ENCODE assay signal across 12 mouse cellular contexts in genomic region chr14:59155589-59155988, GRCm38 (mm10). TPM values are rescaled to one million over a fixed set of nuclear protein-coding genes. Genes with fewer than 3 reads are reported as not detected.
DNase-seq lines count a peak whose midpoint lies in the region; ATAC-seq and TF ChIP-seq lines count a peak whose summit lies in the region.
"Had no signal": no experiment of that assay in that cellular context is flagged by ENCODE, and none has a peak within 500 bp of the region (broad histone marks: within the 10 kb centered on the region; RNA-seq: fewer than 3 reads in every experiment).

No protein-coding gene starts in this region.

- peak; percentile 18 for DNase-seq in embryonic facial prominence, embryonic 11.5 days (ENCODE audit: low spot score)
- DNase-seq in embryonic facial prominence, embryonic 10.5 days (ENCODE audit: low spot score) = no peak
- DNase-seq in layer of hippocampus, adult 2 months (ENCODE audit: low spot score in 2 of 2) = peak; percentile 10 to 21
- DNase-seq in layer of hippocampus, postnatal 25 days (ENCODE audit: extremely low spot score in 1 of 2, low spot score in 1 of 2) = no peak
- DNase-seq in right cerebral cortex, adult 18-20 months = peak; percentile 5
- no peak for DNase-seq in right cerebral cortex, postnatal 25 days
- DNase-seq in telencephalon, adult 2 months (ENCODE audit: low read depth, low spot score) = peak; percentile 17

- H3K27me3 ChIP-seq in embryonic facial prominence, embryonic 11.5 days (ENCODE audit: control insufficient read depth, insufficient read depth, low read length) = no peaks in the 10 kb centered on the region
- H3K27me3 ChIP-seq in embryonic facial prominence, embryonic 10.5 days (replicated peaks; ENCODE audit: low read depth, poor library complexity, severe bottlenecking) = no peaks in the 10 kb centered on the region
- no peaks in the 10 kb centered on the region for H3K27me3 ChIP-seq in midbrain, embryonic 15.5 days (replicated peaks)

- WGBS in embryonic facial prominence, embryonic 11.5 days = 81% methylated on average over 2 of the region's 2 CpGs
- WGBS in embryonic facial prominence, embryonic 10.5 days = 85% methylated on average over 2 of the region's 2 CpGs
- 84% methylated on average over 2 of the region's 2 CpGs for WGBS in midbrain, embryonic 15.5 days

- H3K27ac ChIP-seq in embryonic facial prominence, embryonic 11.5 days (replicated peaks; ENCODE audit: low read depth, low read length) = no peak overlapping the region
- no peak overlapping the region for H3K27ac ChIP-seq in embryonic facial prominence, embryonic 10.5 days (replicated peaks)
- no peak overlapping the region for H3K27ac ChIP-seq in layer of hippocampus, adult 2 months
- H3K27ac ChIP-seq in midbrain, embryonic 15.5 days = no peak overlapping the region
- H3K27ac ChIP-seq: heart, embryonic 10.5 days had no signal

- no peaks in the 10 kb centered on the region for H3K36me3 ChIP-seq in embryonic facial prominence, embryonic 11.5 days (replicated peaks; ENCODE audit: control insufficient read depth, insufficient read depth, low read depth, low read length)
- H3K36me3 ChIP-seq in embryonic facial prominence, embryonic 10.5 days (replicated peaks) = no peaks in the 10 kb centered on the region
- H3K36me3 ChIP-seq in midbrain, embryonic 15.5 days (replicated peaks) = no peaks in the 10 kb centered on the region
- H3K36me3 ChIP-seq: heart, embryonic 10.5 days had no signal

- no peak for ATAC-seq in embryonic facial prominence, embryonic 11.5 days (replicated peaks; ENCODE audit: insufficient number of reproducible peaks, low FRiP score, low TSS enrichment, low read depth)
- no peak for ATAC-seq in midbrain, embryonic 15.5 days (replicated peaks)

- H3K4me1 ChIP-seq in embryonic facial prominence, embryonic 11.5 days (ENCODE audit: control insufficient read depth, insufficient read depth, low read length) = no peaks in the 10 kb centered on the region
- no peaks in the 10 kb centered on the region for H3K4me1 ChIP-seq in embryonic facial prominence, embryonic 10.5 days
- no peaks in the 10 kb centered on the region for H3K4me1 ChIP-seq in midbrain, embryonic 15.5 days
- H3K4me1 ChIP-seq: heart, embryonic 10.5 days had no signal

- H3K9me3 ChIP-seq in embryonic facial prominence, embryonic 11.5 days (replicated peaks; ENCODE audit: control insufficient read depth, low read length) = no peaks in the 10 kb centered on the region
- H3K9me3 ChIP-seq in embryonic facial prominence, embryonic 10.5 days = no peaks in the 10 kb centered on the region
- no peaks in the 10 kb centered on the region for H3K9me3 ChIP-seq in midbrain, embryonic 15.5 days
- H3K9me3 ChIP-seq: heart, embryonic 10.5 days had no signal

- H3K4me3 ChIP-seq in embryonic facial prominence, embryonic 11.5 days (ENCODE audit: low read depth, low read length) = no peak overlapping the region
- H3K4me3 ChIP-seq in embryonic facial prominence, embryonic 10.5 days = no peak overlapping the region
- no peak overlapping the region for H3K4me3 ChIP-seq in layer of hippocampus, adult 2 months
- no peak overlapping the region for H3K4me3 ChIP-seq in midbrain, embryonic 15.5 days
- H3K4me3 ChIP-seq: heart, embryonic 10.5 days had no signal

- TF ChIP-seq CTCF in layer of hippocampus, adult 2 months (conservative IDR thresholded peaks at IDR 0.05) = peak; percentile 83

- H3K4me2 ChIP-seq in embryonic facial prominence, embryonic 11.5 days (ENCODE audit: low read depth, low read length) = no peak overlapping the region
- H3K4me2 ChIP-seq in midbrain, embryonic 15.5 days = no peak overlapping the region

- H3K9ac ChIP-seq in embryonic facial prominence, embryonic 11.5 days (replicated peaks; ENCODE audit: low read length) = no peak overlapping the region
- H3K9ac ChIP-seq in midbrain, embryonic 15.5 days = no peak overlapping the region

RNA-seq across cellular contexts. Expression of gene 1700129C05Rik, which starts 12.9 kb away (rescaled TPM):
- polyA plus RNA-seq in embryonic facial prominence, embryonic 11.5 days (2014; fragmentation: Nextera tagmentation; extraction: Ambion mirVana) = not detected in 2 replicates
- not detected in 2 replicates for polyA plus RNA-seq in embryonic facial prominence, embryonic 10.5 days (2016; fragmentation: Nextera tagmentation; extraction: Ambion mirVana)
- not detected for total RNA-seq in layer of hippocampus, adult 2 months (2021)
- total RNA-seq in layer of hippocampus, postnatal 25 days (2021) = not detected
- polyA plus RNA-seq in midbrain, embryonic 15.5 days (2015; fragmentation: Nextera tagmentation; extraction: Ambion mirVana) = not detected in 2 replicates
- total RNA-seq: adrenal gland, adult 18-20 months had no signal
- polyA plus RNA-seq: forebrain, embryonic 11.5 days; heart, embryonic 10.5 days; limb, embryonic 11.5 days had no signal

RNA-seq across cellular contexts. Expression of gene Gm5142, which starts 23.0 kb away (rescaled TPM):
- polyA plus RNA-seq in embryonic facial prominence, embryonic 11.5 days (2014; fragmentation: Nextera tagmentation; extraction: Ambion mirVana) = not detected in 2 replicates
- polyA plus RNA-seq in embryonic facial prominence, embryonic 10.5 days (2016; fragmentation: Nextera tagmentation; extraction: Ambion mirVana) = not detected in 2 replicates
- total RNA-seq in layer of hippocampus, adult 2 months (2021) = not detected
- not detected for total RNA-seq in layer of hippocampus, postnatal 25 days (2021)
- not detected in 2 replicates for polyA plus RNA-seq in midbrain, embryonic 15.5 days (2015; fragmentation: Nextera tagmentation; extraction: Ambion mirVana)
- total RNA-seq: adrenal gland, adult 18-20 months had no signal
- polyA plus RNA-seq: forebrain, embryonic 11.5 days; heart, embryonic 10.5 days; limb, embryonic 11.5 days had no signal

RNA-seq across cellular contexts. Expression of gene Rcbtb1, which starts 45.4 kb away (rescaled TPM):
- 98.7 and 105 TPM in 2 replicates for polyA plus RNA-seq in embryonic facial prominence, embryonic 11.5 days (2014; fragmentation: Nextera tagmentation; extraction: Ambion mirVana)
- polyA plus RNA-seq in embryonic facial prominence, embryonic 10.5 days (2016; fragmentation: Nextera tagmentation; extraction: Ambion mirVana) = 121 and 123 TPM in 2 replicates
- total RNA-seq in layer of hippocampus, adult 2 months (2021) = 10 to 100 TPM; 34.3 to 34.9 TPM
- 10 to 100 TPM; 33.7 to 34.1 TPM for total RNA-seq in layer of hippocampus, postnatal 25 days (2021)
- 60.9 and 63.7 TPM in 2 replicates for polyA plus RNA-seq in midbrain, embryonic 15.5 days (2015; fragmentation: Nextera tagmentation; extraction: Ambion mirVana)

Comparison
In these comparisons a context has a peak if more than half of its experiments do, and no peak if none do; other contexts are left out.
1. DNase-seq: peak in embryonic facial prominence, embryonic 11.5 days (single experiment), layer of hippocampus, adult 2 months (2 of 2), right cerebral cortex, adult 18-20 months (single experiment) and telencephalon, adult 2 months (single experiment); none in embryonic facial prominence, embryonic 10.5 days (single experiment), layer of hippocampus, postnatal 25 days (0 of 2) and right cerebral cortex, postnatal 25 days (single experiment).